Mouse (Mus musculus): Measurements from ENCODE around the gene Cd81. TPM values are rescaled to one million over a fixed set of nuclear protein-coding genes. Genes with fewer than 3 reads are reported as not detected.

The Cd81 gene
- polyA plus RNA-seq, 1 experiment from 2014 or later: 276 TPM

DNA sequence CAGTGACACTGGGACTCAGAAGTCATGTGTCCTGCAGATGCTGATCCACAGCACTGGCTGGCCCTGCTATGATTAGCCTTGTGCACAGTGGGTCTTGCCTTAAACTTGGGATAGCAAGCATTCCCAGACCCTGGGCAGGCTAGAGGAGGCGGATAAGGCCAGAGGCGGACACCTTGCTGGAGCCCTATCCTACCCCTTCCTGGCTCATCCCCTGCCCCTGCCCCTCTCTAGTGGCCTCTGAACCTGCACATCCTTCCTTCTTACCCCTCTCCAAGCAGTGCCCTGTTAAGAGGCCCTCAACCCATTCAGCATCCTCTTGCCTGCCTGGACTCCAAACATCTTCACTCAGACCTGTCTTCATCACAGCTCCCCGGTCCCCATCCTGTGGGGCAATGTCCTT lies 12.0 kb upstream of the Cd81 start:
- no peak overlapping the region for H3K27ac ChIP-seq (ENCODE audit: low read depth, low read length)
- no peak overlapping the region for H3K4me2 ChIP-seq
- no peak overlapping the region for H3K4me3 ChIP-seq (ENCODE audit: low read depth, low read length)
- no peak for DNase-seq (ENCODE audit: low spot score)
- H3K9me3 ChIP-seq (ENCODE audit: control insufficient read depth, low read length): no peaks in the 10 kb centered on the region; the same call in 1 of the 2 replicates
- H3K27me3 ChIP-seq (replicated peaks; ENCODE audit: control insufficient read depth, insufficient read depth, low read length): no peaks in the 10 kb centered on the region
- no peaks in the 10 kb centered on the region for H3K36me3 ChIP-seq (ENCODE audit: control insufficient read depth, insufficient read depth, low read length)
- no peak overlapping the region for H3K9ac ChIP-seq (ENCODE audit: low read depth, low read length)
- ATAC-seq (replicated peaks; ENCODE audit: low FRiP score): no peak
- 91% methylated on average over 3 of the region's 3 CpGs for WGBS
- peaks cover 19% of the 10 kb centered on the region for H3K4me1 ChIP-seq (replicated peaks; ENCODE audit: control insufficient read depth, insufficient read depth, low read length)

- DNase-seq (ENCODE audit: low spot score): no peak
- Histone ChIP-seq H3K9ac (ENCODE audit: low read depth, low read length) (no peak overlapping the region), H3K27me3 (replicated peaks; ENCODE audit: control insufficient read depth, insufficient read depth, low read length) (no peaks in the 10 kb centered on the region), H3K4me2 (no peak overlapping the region), H3K36me3 (ENCODE audit: control insufficient read depth, insufficient read depth, low read length) (no peaks in the 10 kb centered on the region), H3K4me3 (ENCODE audit: low read depth, low read length) (no peak overlapping the region), H3K4me1 (replicated peaks; ENCODE audit: control insufficient read depth, insufficient read depth, low read length) (peaks cover 19% of the 10 kb centered on the region), H3K9me3 (ENCODE audit: control insufficient read depth, low read length) (no peaks in the 10 kb centered on the region; the same call in 1 of the 2 replicates), H3K27ac (ENCODE audit: low read depth, low read length) (peak overlapping the region; percentile 25; the same call in 1 of the 2 replicates)
- 59% methylated on average over 3 of the region's 3 CpGs for WGBS
- ATAC-seq (replicated peaks; ENCODE audit: low FRiP score): no peak
Measured at GRCm38 (mm10) chr7:143041138-143041822, 11.3 kb upstream of the Cd81 start.

DNA sequence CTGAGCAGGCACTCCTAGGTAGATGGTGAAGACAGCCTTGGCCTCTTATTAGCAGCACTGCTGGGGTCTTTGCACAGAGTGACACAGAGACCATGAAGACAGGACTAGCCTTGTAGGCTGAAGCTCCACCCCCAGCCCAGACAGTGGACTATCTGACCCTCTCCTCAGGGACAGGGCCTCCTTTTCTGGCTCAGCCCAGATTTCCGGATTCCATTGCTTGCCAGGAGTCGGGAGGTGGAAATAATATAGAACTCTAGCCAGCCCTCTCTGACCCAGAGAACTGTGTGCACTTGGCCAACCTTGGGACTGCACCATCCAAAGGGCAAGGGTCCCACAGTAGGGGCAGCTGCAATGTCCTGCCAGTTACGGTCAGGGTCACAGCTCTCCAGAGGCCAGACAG lies 10.4 kb upstream of the Cd81 start:
- WGBS: 69% methylated on average over 3 of the region's 3 CpGs
- no peak overlapping the region for H3K9ac ChIP-seq (ENCODE audit: low read depth, low read length)
- H3K4me3 ChIP-seq (ENCODE audit: low read depth, low read length): no peak overlapping the region
- peak; percentile 25; the same call in 1 of the 2 replicates for ATAC-seq (replicated peaks; ENCODE audit: low FRiP score)
- H3K27me3 ChIP-seq (replicated peaks; ENCODE audit: control insufficient read depth, insufficient read depth, low read length): no peaks in the 10 kb centered on the region
- DNase-seq (ENCODE audit: low spot score): no peak
- peaks cover 19% of the 10 kb centered on the region for H3K4me1 ChIP-seq (replicated peaks; ENCODE audit: control insufficient read depth, insufficient read depth, low read length)
- H3K27ac ChIP-seq (ENCODE audit: low read depth, low read length): peak overlapping the region; percentile 25
- no peaks in the 10 kb centered on the region; the same call in 1 of the 2 replicates for H3K9me3 ChIP-seq (ENCODE audit: control insufficient read depth, low read length)
- no peak overlapping the region for H3K4me2 ChIP-seq
- H3K36me3 ChIP-seq (ENCODE audit: control insufficient read depth, insufficient read depth, low read length): no peaks in the 10 kb centered on the region

GRCm38 (mm10) chr7:143042897-143043300 lies 9.6 kb upstream of the Cd81 start:
- DNase-seq (ENCODE audit: low spot score): no peak
- no peak for ATAC-seq (replicated peaks; ENCODE audit: low FRiP score)
- H3K9me3 ChIP-seq (ENCODE audit: control insufficient read depth, low read length): no peaks in the 10 kb centered on the region; the same call in 1 of the 2 replicates
- H3K4me2 ChIP-seq: no peak overlapping the region
- H3K27me3 ChIP-seq (replicated peaks; ENCODE audit: control insufficient read depth, insufficient read depth, low read length): no peaks in the 10 kb centered on the region
- H3K9ac ChIP-seq (ENCODE audit: low read depth, low read length): no peak overlapping the region
- H3K4me1 ChIP-seq (replicated peaks; ENCODE audit: control insufficient read depth, insufficient read depth, low read length): peaks cover 19% of the 10 kb centered on the region
- no peak overlapping the region for H3K4me3 ChIP-seq (ENCODE audit: low read depth, low read length)
- no peaks in the 10 kb centered on the region for H3K36me3 ChIP-seq (ENCODE audit: control insufficient read depth, insufficient read depth, low read length)
- H3K27ac ChIP-seq (ENCODE audit: low read depth, low read length): no peak overlapping the region
- WGBS: 50% methylated on average over 3 of the region's 3 CpGs

DNA sequence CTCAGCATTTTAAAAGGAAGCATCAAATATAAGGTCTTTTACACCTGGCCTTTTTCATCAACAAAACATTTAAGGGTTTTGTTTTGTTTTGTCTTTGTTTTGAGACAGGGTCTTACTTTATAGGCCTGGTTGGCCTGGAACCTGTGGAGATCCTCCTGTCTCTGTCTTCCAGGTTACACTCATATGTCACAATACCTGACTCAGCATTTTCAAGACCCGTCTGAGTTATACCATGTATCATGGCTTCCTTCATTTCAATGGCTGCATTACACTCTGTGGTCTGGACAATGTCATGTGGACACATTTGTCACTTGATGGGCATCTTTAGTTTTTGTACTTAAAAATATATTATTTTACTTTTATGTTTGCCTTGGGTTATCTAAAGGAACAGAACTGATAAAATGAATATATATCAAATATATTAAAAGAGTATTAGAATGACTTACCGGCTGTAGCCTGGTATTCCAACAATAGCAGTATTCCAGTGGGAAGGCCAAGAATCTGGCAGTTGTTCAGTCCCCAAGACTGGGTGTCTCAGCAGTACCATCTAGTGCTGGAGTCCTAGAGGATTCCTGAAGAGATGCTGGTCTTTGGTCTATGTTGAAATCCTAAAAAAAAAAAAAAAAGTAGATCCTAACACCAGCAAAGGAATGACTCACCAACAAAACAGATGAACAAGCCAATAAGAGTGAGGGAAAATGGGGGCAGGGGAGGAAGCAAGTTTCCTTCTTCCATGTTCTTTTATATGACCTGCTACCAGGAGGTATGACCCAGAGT lies 8.3 kb upstream of the Cd81 start:
- 80% methylated on average over 2 of the region's 2 CpGs for WGBS
- ATAC-seq (replicated peaks; ENCODE audit: low FRiP score): no peak
- no peak overlapping the region for H3K9ac ChIP-seq (ENCODE audit: low read depth, low read length)

GRCm38 (mm10) chr7:143044826-143045206 lies 7.7 kb upstream of the Cd81 start:
- no peak overlapping the region for H3K4me3 ChIP-seq (ENCODE audit: low read depth, low read length)
- H3K4me1 ChIP-seq (replicated peaks; ENCODE audit: control insufficient read depth, insufficient read depth, low read length): peaks cover 19% of the 10 kb centered on the region
- DNase-seq (ENCODE audit: low spot score) (no peak), ATAC-seq (replicated peaks; ENCODE audit: low FRiP score) (no peak)
- no peak overlapping the region for H3K9ac ChIP-seq (ENCODE audit: low read depth, low read length)
- H3K27me3 ChIP-seq (replicated peaks; ENCODE audit: control insufficient read depth, insufficient read depth, low read length): no peaks in the 10 kb centered on the region
- H3K9me3 ChIP-seq (ENCODE audit: control insufficient read depth, low read length): no peaks in the 10 kb centered on the region; the same call in 1 of the 2 replicates
- no peak overlapping the region for H3K27ac ChIP-seq (ENCODE audit: low read depth, low read length)
- H3K4me2 ChIP-seq: no peak overlapping the region
- H3K36me3 ChIP-seq (ENCODE audit: control insufficient read depth, insufficient read depth, low read length): no peaks in the 10 kb centered on the region

More for the DNA sequence above, 8.3 kb upstream of the Cd81 start:
- Histone ChIP-seq H3K9me3 (ENCODE audit: control insufficient read depth, low read length) (no peaks in the 10 kb centered on the region; the same call in 1 of the 2 replicates), H3K27ac (ENCODE audit: low read depth, low read length) (no peak overlapping the region), H3K4me2 (no peak overlapping the region), H3K4me1 (replicated peaks; ENCODE audit: control insufficient read depth, insufficient read depth, low read length) (peaks cover 19% of the 10 kb centered on the region), H3K36me3 (ENCODE audit: control insufficient read depth, insufficient read depth, low read length) (no peaks in the 10 kb centered on the region), H3K4me3 (ENCODE audit: low read depth, low read length) (no peak overlapping the region), H3K27me3 (replicated peaks; ENCODE audit: control insufficient read depth, insufficient read depth, low read length) (no peaks in the 10 kb centered on the region)
- no peak for DNase-seq (ENCODE audit: low spot score)

- DNase-seq (ENCODE audit: low spot score): no peak
- Histone ChIP-seq H3K4me2 (no peak overlapping the region), H3K27ac (ENCODE audit: low read depth, low read length) (no peak overlapping the region), H3K9ac (ENCODE audit: low read depth, low read length) (no peak overlapping the region), H3K36me3 (ENCODE audit: control insufficient read depth, insufficient read depth, low read length) (no peaks in the 10 kb centered on the region), H3K4me3 (ENCODE audit: low read depth, low read length) (no peak overlapping the region), H3K4me1 (replicated peaks; ENCODE audit: control insufficient read depth, insufficient read depth, low read length) (peaks cover 16% of the 10 kb centered on the region), H3K9me3 (ENCODE audit: control insufficient read depth, low read length) (no peaks in the 10 kb centered on the region; the same call in 1 of the 2 replicates), H3K27me3 (replicated peaks; ENCODE audit: control insufficient read depth, insufficient read depth, low read length) (no peaks in the 10 kb centered on the region)
- ATAC-seq (replicated peaks; ENCODE audit: low FRiP score): no peak
- WGBS: 59% methylated on average over 7 of the region's 7 CpGs
Measured at GRCm38 (mm10) chr7:143046358-143046757, 6.2 kb upstream of the Cd81 start.

DNA sequence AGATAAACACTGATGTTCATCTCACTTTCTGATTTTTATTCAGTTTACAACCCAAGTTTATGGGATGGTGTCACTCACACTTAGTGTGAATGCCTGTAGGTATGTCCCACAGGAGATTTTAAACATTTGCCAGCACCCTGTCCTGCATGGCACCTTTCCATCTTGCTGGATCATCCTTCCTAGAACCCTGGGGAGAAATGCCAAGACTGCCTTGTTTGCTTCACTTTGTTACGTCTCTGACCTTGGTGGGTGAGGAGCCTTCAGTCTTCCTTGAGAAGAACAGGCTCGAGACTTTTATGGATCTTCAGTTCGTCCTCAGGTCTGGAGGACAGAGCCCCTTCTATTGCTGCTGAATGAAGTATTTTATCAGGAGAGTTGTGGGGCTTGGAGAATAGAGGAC lies 3.2 kb upstream of the Cd81 start:
- Histone ChIP-seq H3K9me3 (ENCODE audit: control insufficient read depth, low read length) (no peaks in the 10 kb centered on the region; the same call in 1 of the 2 replicates), H3K27me3 (replicated peaks; ENCODE audit: control insufficient read depth, insufficient read depth, low read length) (no peaks in the 10 kb centered on the region), H3K4me2 (no peak overlapping the region), H3K36me3 (ENCODE audit: control insufficient read depth, insufficient read depth, low read length) (no peaks in the 10 kb centered on the region), H3K4me1 (replicated peaks; ENCODE audit: control insufficient read depth, insufficient read depth, low read length) (peaks cover 6% of the 10 kb centered on the region), H3K4me3 (ENCODE audit: low read depth, low read length) (no peak overlapping the region), H3K9ac (ENCODE audit: low read depth, low read length) (no peak overlapping the region), H3K27ac (ENCODE audit: low read depth, low read length) (no peak overlapping the region)
- 79% methylated on average over 3 of the region's 3 CpGs for WGBS
- no peak for DNase-seq (ENCODE audit: low spot score)
- ATAC-seq (replicated peaks; ENCODE audit: low FRiP score): no peak

Data from liver, embryonic 11.5 days (tissue).